Mouse (Mus musculus): ENCODE data around the gene Slc7a8.

The Slc7a8 gene

GRCm38 (mm10) chr14:54737634-54738033 lies 44.1 kb downstream of the Slc7a8 start:
- DNase-seq (ENCODE audit: inconsistent ontology term): peak; percentile 68

DNA sequence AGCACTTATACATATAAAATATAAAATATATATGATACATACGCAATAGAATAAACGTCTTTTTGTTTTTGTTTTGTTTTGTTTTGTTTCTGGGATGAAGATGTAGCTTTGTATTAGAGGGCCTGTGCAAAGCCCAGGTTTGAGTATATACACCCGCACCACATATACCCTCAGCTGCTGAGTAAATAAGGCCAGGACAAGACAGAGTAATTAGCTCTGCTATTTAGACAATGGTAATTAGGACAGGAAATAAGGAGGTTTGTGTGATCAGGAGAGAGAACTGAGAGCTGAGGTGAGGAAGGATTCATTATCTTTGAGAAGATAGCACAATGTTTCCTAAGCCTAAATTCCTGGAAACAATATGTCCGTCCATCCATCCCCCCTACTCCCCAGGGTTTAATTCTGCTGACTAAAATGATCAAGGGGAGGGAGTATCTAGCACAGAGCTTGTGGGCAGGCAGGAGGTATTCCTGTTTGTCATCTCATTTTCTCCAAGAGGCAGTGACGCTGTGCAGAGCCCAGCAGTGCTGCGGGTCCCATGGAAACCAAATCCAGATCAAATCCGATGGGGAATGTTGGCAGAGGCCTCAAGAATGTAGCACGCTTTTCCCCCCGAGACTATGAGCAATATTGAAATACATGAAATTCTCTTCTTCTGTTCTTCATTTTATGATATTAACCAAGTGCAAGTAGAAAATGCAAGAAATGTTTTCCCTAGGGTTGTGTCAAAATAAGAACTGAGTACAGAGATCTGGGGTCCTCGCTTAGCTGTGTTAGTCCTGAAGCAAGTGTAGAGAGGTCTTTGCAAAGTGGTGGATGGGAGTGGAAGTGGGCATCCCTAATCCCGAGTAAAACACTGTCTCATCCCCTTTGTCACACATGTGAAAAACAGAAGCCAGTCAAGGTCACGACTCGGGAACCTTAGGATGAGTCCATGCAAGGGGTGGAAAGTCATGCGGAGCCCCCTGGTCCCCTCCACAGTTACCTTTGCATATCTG lies 44.9 kb downstream of the Slc7a8 start:
- DNase-seq (ENCODE audit: inconsistent ontology term): peak; percentile 84

GRCm38 (mm10) chr14:54735221-54735620 lies 46.5 kb downstream of the Slc7a8 start:
- DNase-seq (ENCODE audit: inconsistent ontology term): no peak

GRCm38 (mm10) chr14:54734004-54734403 lies 47.7 kb downstream of the Slc7a8 start:
- DNase-seq (ENCODE audit: inconsistent ontology term): no peak

DNA sequence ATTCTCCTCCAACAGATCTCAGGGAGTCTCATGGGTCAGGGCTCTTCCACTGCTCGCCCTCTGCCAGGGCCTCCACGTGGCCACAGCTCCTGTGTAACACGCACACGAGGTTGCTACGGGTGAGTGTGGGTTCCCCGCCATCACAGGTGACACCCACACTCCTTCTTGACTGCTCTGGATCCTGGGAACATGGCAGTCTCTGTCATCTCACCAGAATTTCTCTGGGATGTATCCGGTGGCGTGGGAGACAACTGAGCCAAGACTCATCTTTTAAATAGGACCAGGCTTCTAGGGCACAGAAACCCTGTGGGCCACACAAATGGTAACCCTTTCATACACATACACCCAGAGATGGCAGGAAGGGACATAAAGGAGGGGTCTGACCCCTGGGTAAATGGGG lies 49.5 kb downstream of the Slc7a8 start:
- no peak for DNase-seq (ENCODE audit: inconsistent ontology term)

- no peak for DNase-seq (ENCODE audit: inconsistent ontology term)
Observed at GRCm38 (mm10) chr14:54730305-54730704, 51.4 kb downstream of the Slc7a8 start.

DNA sequence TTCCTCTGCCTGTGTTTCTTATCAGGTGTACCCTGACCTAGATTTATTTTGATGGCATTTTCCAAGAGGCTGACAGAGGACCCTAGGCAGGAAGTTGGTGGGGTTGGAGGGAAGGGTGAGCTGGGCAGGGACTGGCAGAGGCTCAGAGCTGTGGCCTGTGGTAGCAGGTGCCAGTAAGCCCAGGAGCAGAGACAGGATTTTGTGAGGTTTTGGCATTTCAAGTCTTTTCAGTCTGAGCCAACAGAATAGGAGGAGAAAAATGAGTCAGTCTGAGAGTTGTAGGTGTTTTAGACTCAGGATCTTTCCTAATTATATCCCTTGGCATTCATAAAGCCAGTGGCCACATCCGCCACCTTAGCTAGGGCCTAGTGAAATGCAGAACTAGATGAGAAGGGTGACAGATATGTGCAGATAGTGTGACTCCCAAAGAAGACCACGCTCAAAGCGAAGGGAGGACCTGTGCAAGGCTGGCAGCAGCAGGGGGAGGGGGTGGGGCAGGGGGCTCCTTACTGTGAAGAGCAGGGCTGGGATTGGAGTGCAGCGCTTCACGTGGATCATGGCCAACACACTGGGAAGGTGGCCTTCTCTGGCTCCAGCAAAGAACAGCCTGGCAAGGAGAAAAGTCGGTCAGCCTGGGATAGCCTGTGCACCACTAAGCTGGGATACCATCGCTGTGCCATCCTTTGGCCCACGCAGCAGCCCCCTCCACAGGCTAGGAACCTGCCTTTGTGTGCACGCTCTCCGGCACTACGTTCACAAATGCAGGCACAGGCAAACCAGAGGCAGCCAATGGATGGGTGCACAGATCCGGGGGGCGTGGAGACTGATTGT lies 52.7 kb downstream of the Slc7a8 start:
- peak; percentile 37 for DNase-seq (ENCODE audit: inconsistent ontology term)

GRCm38 (mm10) chr14:54727565-54727964 lies 54.2 kb downstream of the Slc7a8 start:
- no peak for DNase-seq (ENCODE audit: inconsistent ontology term)

GRCm38 (mm10) chr14:54724049-54724448 lies 57.7 kb downstream of the Slc7a8 start:
- DNase-seq (ENCODE audit: inconsistent ontology term): no peak

DNA sequence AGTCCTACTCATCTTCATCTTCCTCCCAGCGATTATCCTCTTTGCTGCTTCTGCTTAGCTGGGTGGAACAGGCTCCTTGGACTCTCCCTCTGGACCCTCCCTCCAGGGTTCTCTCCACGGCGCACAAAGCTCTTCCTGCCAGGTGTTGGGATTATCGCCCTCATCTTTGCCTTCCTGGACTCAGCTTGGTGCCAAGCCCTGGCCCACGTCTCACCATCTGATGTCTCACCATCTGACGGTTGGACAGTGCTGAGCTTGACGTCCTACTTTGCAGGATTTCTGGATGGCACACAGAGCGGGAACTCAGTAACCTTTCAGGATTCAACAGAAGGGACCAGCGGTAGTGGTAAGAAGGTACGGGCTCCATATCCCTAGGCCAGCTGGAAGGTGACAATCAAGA lies 60.0 kb downstream of the Slc7a8 start:
- DNase-seq (ENCODE audit: inconsistent ontology term): no peak

- no peak for DNase-seq (ENCODE audit: inconsistent ontology term)
Observed at GRCm38 (mm10) chr14:54720654-54721350, 60.9 kb downstream of the Slc7a8 start.

GRCm38 (mm10) chr14:54720041-54720440 lies 61.7 kb downstream of the Slc7a8 start:
- DNase-seq (ENCODE audit: inconsistent ontology term): no peak

GRCm38 (mm10) chr14:54715402-54715801 lies 66.3 kb downstream of the Slc7a8 start:
- DNase-seq (ENCODE audit: inconsistent ontology term): no peak

- DNase-seq (ENCODE audit: inconsistent ontology term): peak; percentile 38
Observed at GRCm38 (mm10) chr14:54714617-54715081, 67.1 kb downstream of the Slc7a8 start.

GRCm38 (mm10) chr14:54714121-54714520 lies 67.6 kb downstream of the Slc7a8 start:
- peak; percentile 72 for DNase-seq (ENCODE audit: inconsistent ontology term)

- DNase-seq (ENCODE audit: inconsistent ontology term): no peak
Observed at GRCm38 (mm10) chr14:54712861-54713260, 68.9 kb downstream of the Slc7a8 start.

- no peak for DNase-seq (ENCODE audit: inconsistent ontology term)
Observed at GRCm38 (mm10) chr14:54712074-54712473, 69.7 kb downstream of the Slc7a8 start, which contains the start of gene Cebpe. Gene Cebpe (minus strand): TSS chr14:54712174.

GRCm38 (mm10) chr14:54709054-54709453 lies 72.7 kb downstream of the Slc7a8 start:
- no peak for DNase-seq (ENCODE audit: inconsistent ontology term)

GRCm38 (mm10) chr14:54706589-54707320 lies 75.0 kb downstream of the Slc7a8 start:
- DNase-seq (ENCODE audit: inconsistent ontology term): no peak

GRCm38 (mm10) chr14:54705844-54706243 lies 75.9 kb downstream of the Slc7a8 start:
- DNase-seq (ENCODE audit: inconsistent ontology term): no peak

DNA sequence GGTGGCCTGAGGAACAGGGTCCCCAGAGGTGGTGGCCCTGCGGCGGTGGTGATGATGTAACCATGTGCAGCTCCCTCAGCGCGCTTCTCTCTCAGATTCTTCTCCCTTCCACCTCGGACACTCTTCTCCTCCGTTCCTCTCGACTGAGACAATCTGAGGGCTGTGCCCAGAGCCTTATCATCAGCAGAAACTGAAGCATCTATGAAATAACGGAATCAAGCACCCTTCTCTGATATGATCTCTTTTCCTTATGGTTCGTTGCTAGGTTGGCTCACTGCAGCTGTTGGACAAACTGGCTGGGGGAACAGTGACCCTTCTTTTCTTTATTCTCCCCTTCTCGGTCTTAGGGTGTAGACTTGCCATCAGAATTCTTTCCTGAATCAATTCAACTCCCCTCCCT lies 78.5 kb downstream of the Slc7a8 start:
- DNase-seq (ENCODE audit: inconsistent ontology term): no peak
